Mouse (Mus musculus): ENCODE measurements around the gene Tor1aip2. TPM values are rescaled to one million over a fixed set of nuclear protein-coding genes. Genes with fewer than 3 reads are reported as not detected.

The Tor1aip2 gene
- polyA plus RNA-seq, 1 experiment from 2014 or later = 91.3 TPM

GRCm38 (mm10) chr1:156066133-156066532, 30.9 kb downstream of the Tor1aip2 start:
- WGBS = 72% methylated on average over 3 of the region's 3 CpGs
- no peak overlapping the region for H3K4me2 ChIP-seq (ENCODE audit: low read length)
- peak overlapping the region in 1 of 2 experiments; percentile 10; a peak in 3 of 4 replicates for H3K27ac ChIP-seq (replicated peaks in 1 of 2; ENCODE audit: control insufficient read depth in 1 of 2, insufficient read depth in 1 of 2, low read depth in 2 of 2, low read length in 2 of 2)
- peaks cover 62% of the 10 kb centered on the region for H3K36me3 ChIP-seq (ENCODE audit: control insufficient read depth, insufficient read depth, low read length)
- ATAC-seq (ENCODE audit: insufficient number of reproducible peaks, insufficient read depth, low FRiP score, low read depth) = no peak
- no peak overlapping the region for H3K9ac ChIP-seq (ENCODE audit: low read length)
- no peaks in the 10 kb centered on the region for H3K9me3 ChIP-seq (ENCODE audit: control insufficient read depth, low read length)
- no peaks in the 10 kb centered on the region for H3K27me3 ChIP-seq (ENCODE audit: control insufficient read depth, insufficient read depth, low read length)
- H3K4me1 ChIP-seq (ENCODE audit: control insufficient read depth in 2 of 2, insufficient read depth in 2 of 2, low read length in 2 of 2) = peaks cover 3 to 11% of the 10 kb centered on the region in 2 experiments
- H3K4me3 ChIP-seq (ENCODE audit: control insufficient read depth in 1 of 2, insufficient read depth in 1 of 2, low read depth in 1 of 2, low read length in 2 of 2) = no peak overlapping the region

- no peak overlapping the region for H3K9ac ChIP-seq (ENCODE audit: low read length)
- no peaks in the 10 kb centered on the region for H3K27me3 ChIP-seq (ENCODE audit: control insufficient read depth, insufficient read depth, low read length)
- ATAC-seq (ENCODE audit: insufficient number of reproducible peaks, insufficient read depth, low FRiP score, low read depth) = no peak
- H3K9me3 ChIP-seq (ENCODE audit: control insufficient read depth, low read length) = no peaks in the 10 kb centered on the region
- peaks cover 23% of the 10 kb centered on the region for H3K36me3 ChIP-seq (ENCODE audit: control insufficient read depth, insufficient read depth, low read length)
- no peak overlapping the region for H3K4me3 ChIP-seq (ENCODE audit: control insufficient read depth in 1 of 2, insufficient read depth in 1 of 2, low read depth in 1 of 2, low read length in 2 of 2)
- H3K27ac ChIP-seq (replicated peaks in 1 of 2; ENCODE audit: control insufficient read depth in 1 of 2, insufficient read depth in 1 of 2, low read depth in 2 of 2, low read length in 2 of 2) = peak overlapping the region in 1 of 2 experiments; percentile 51; a peak in 2 of 4 replicates
- H3K4me2 ChIP-seq (ENCODE audit: low read length) = no peak overlapping the region
- peaks cover 8 to 11% of the 10 kb centered on the region in 2 experiments for H3K4me1 ChIP-seq (ENCODE audit: control insufficient read depth in 2 of 2, insufficient read depth in 2 of 2, low read length in 2 of 2)
- WGBS = 32% methylated on average over 14 of the region's 14 CpGs
These were observed 34.9 kb downstream of the Tor1aip2 start for GRCm38 (mm10) chr1:156070106-156070505.

GRCm38 (mm10) chr1:156073169-156073821, 38.1 kb downstream of the Tor1aip2 start:
- no peaks in the 10 kb centered on the region for H3K27me3 ChIP-seq (ENCODE audit: control insufficient read depth, insufficient read depth, low read length)
- 63% methylated on average over 15 of the region's 15 CpGs for WGBS
- no peak overlapping the region for H3K9ac ChIP-seq (ENCODE audit: low read length)
- ATAC-seq (ENCODE audit: insufficient number of reproducible peaks, insufficient read depth, low FRiP score, low read depth) = no peak; the same call in 1 of the 2 replicates
- H3K36me3 ChIP-seq (ENCODE audit: control insufficient read depth, insufficient read depth, low read length) = no peaks in the 10 kb centered on the region
- H3K27ac ChIP-seq (replicated peaks in 1 of 2; ENCODE audit: control insufficient read depth in 1 of 2, insufficient read depth in 1 of 2, low read depth in 2 of 2, low read length in 2 of 2) = no peak overlapping the region
- H3K4me2 ChIP-seq (ENCODE audit: low read length) = no peak overlapping the region
- H3K9me3 ChIP-seq (ENCODE audit: control insufficient read depth, low read length) = no peaks in the 10 kb centered on the region
- peaks cover 14 to 16% of the 10 kb centered on the region in 2 experiments for H3K4me1 ChIP-seq (ENCODE audit: control insufficient read depth in 2 of 2, insufficient read depth in 2 of 2, low read length in 2 of 2)
- H3K4me3 ChIP-seq (ENCODE audit: control insufficient read depth in 1 of 2, insufficient read depth in 1 of 2, low read depth in 1 of 2, low read length in 2 of 2) = no peak overlapping the region

GRCm38 (mm10) chr1:156074575-156074974, 39.4 kb downstream of the Tor1aip2 start:
- Histone ChIP-seq H3K4me1 (ENCODE audit: control insufficient read depth in 2 of 2, insufficient read depth in 2 of 2, low read length in 2 of 2) (peaks cover 14 to 16% of the 10 kb centered on the region in 2 experiments), H3K4me3 (ENCODE audit: control insufficient read depth in 1 of 2, insufficient read depth in 1 of 2, low read depth in 1 of 2, low read length in 2 of 2) (no peak overlapping the region), H3K9ac (ENCODE audit: low read length) (no peak overlapping the region), H3K9me3 (ENCODE audit: control insufficient read depth, low read length) (no peaks in the 10 kb centered on the region), H3K27ac (replicated peaks in 1 of 2; ENCODE audit: control insufficient read depth in 1 of 2, insufficient read depth in 1 of 2, low read depth in 2 of 2, low read length in 2 of 2) (no peak overlapping the region), H3K36me3 (ENCODE audit: control insufficient read depth, insufficient read depth, low read length) (no peaks in the 10 kb centered on the region), H3K27me3 (ENCODE audit: control insufficient read depth, insufficient read depth, low read length) (no peaks in the 10 kb centered on the region), H3K4me2 (ENCODE audit: low read length) (no peak overlapping the region)
- WGBS = 38% methylated on average over 8 of the region's 8 CpGs
- ATAC-seq (ENCODE audit: insufficient number of reproducible peaks, insufficient read depth, low FRiP score, low read depth) = 0 out of 2 replicates have a peak, but pooled peaks have one; percentile 1

- Histone ChIP-seq H3K9ac (ENCODE audit: low read length) (no peak overlapping the region), H3K36me3 (ENCODE audit: control insufficient read depth, insufficient read depth, low read length) (no peaks in the 10 kb centered on the region), H3K27me3 (ENCODE audit: control insufficient read depth, insufficient read depth, low read length) (no peaks in the 10 kb centered on the region), H3K27ac (replicated peaks in 1 of 2; ENCODE audit: control insufficient read depth in 1 of 2, insufficient read depth in 1 of 2, low read depth in 2 of 2, low read length in 2 of 2) (no peak overlapping the region), H3K4me3 (ENCODE audit: control insufficient read depth in 1 of 2, insufficient read depth in 1 of 2, low read depth in 1 of 2, low read length in 2 of 2) (no peak overlapping the region), H3K4me2 (ENCODE audit: low read length) (no peak overlapping the region), H3K9me3 (ENCODE audit: control insufficient read depth, low read length) (no peaks in the 10 kb centered on the region), H3K4me1 (ENCODE audit: control insufficient read depth in 2 of 2, insufficient read depth in 2 of 2, low read length in 2 of 2) (peaks cover 3 to 13% of the 10 kb centered on the region in 2 experiments; a peak in 2 of 4 replicates)
- ATAC-seq (ENCODE audit: insufficient number of reproducible peaks, insufficient read depth, low FRiP score, low read depth) = no peak
- WGBS = 49% methylated on average over 4 of the region's 4 CpGs
These were observed 41.3 kb downstream of the Tor1aip2 start for GRCm38 (mm10) chr1:156076474-156076873.

GRCm38 (mm10) chr1:156077655-156078054, 42.5 kb downstream of the Tor1aip2 start:
- Histone ChIP-seq H3K27ac (replicated peaks in 1 of 2; ENCODE audit: control insufficient read depth in 1 of 2, insufficient read depth in 1 of 2, low read depth in 2 of 2, low read length in 2 of 2) (no peak overlapping the region), H3K4me1 (ENCODE audit: control insufficient read depth in 2 of 2, insufficient read depth in 2 of 2, low read length in 2 of 2) (peaks cover 5 to 16% of the 10 kb centered on the region in 2 experiments; a peak in 2 of 4 replicates), H3K4me3 (ENCODE audit: control insufficient read depth in 1 of 2, insufficient read depth in 1 of 2, low read depth in 1 of 2, low read length in 2 of 2) (no peak overlapping the region), H3K9ac (ENCODE audit: low read length) (no peak overlapping the region), H3K9me3 (ENCODE audit: control insufficient read depth, low read length) (no peaks in the 10 kb centered on the region), H3K36me3 (ENCODE audit: control insufficient read depth, insufficient read depth, low read length) (no peaks in the 10 kb centered on the region), H3K4me2 (ENCODE audit: low read length) (no peak overlapping the region), H3K27me3 (ENCODE audit: control insufficient read depth, insufficient read depth, low read length) (no peaks in the 10 kb centered on the region)
- no peak for ATAC-seq (ENCODE audit: insufficient number of reproducible peaks, insufficient read depth, low FRiP score, low read depth)
- 44% methylated on average over 3 of the region's 3 CpGs for WGBS

- no peak overlapping the region for H3K9ac ChIP-seq (ENCODE audit: low read length)
- ATAC-seq (ENCODE audit: insufficient number of reproducible peaks, insufficient read depth, low FRiP score, low read depth) = no peak
- H3K4me3 ChIP-seq (ENCODE audit: control insufficient read depth in 1 of 2, insufficient read depth in 1 of 2, low read depth in 1 of 2, low read length in 2 of 2) = no peak overlapping the region
- WGBS = 16% methylated on average over 3 of the region's 3 CpGs
- peak overlapping the region in 1 of 2 experiments; percentile 53; a peak in 1 of 4 replicates for H3K27ac ChIP-seq (replicated peaks in 1 of 2; ENCODE audit: control insufficient read depth in 1 of 2, insufficient read depth in 1 of 2, low read depth in 2 of 2, low read length in 2 of 2)
- no peak overlapping the region for H3K4me2 ChIP-seq (ENCODE audit: low read length)
- no peaks in the 10 kb centered on the region for H3K36me3 ChIP-seq (ENCODE audit: control insufficient read depth, insufficient read depth, low read length)
- no peaks in the 10 kb centered on the region for H3K9me3 ChIP-seq (ENCODE audit: control insufficient read depth, low read length)
- no peaks in the 10 kb centered on the region for H3K27me3 ChIP-seq (ENCODE audit: control insufficient read depth, insufficient read depth, low read length)
- peaks cover 11 to 23% of the 10 kb centered on the region in 2 experiments for H3K4me1 ChIP-seq (ENCODE audit: control insufficient read depth in 2 of 2, insufficient read depth in 2 of 2, low read length in 2 of 2)
These were observed 49.4 kb downstream of the Tor1aip2 start for GRCm38 (mm10) chr1:156084603-156085002.

Measured in heart, embryonic 14.5 days (tissue).